Mouse (Mus musculus): Measurements from ENCODE around the gene Pknox2.
A peak's percentile ranks its signal among the peaks of the same experiment; 100 is the strongest.

Pknox2 gene

GRCm38 (mm10) chr9:37051669-37052068 lies 95.5 kb downstream of the Pknox2 start:
- DNase-seq (ENCODE audit: low read depth, low spot score), result no peak

GRCm38 (mm10) chr9:37047490-37047889 lies 99.7 kb downstream of the Pknox2 start:
- DNase-seq (ENCODE audit: low read depth, low spot score), result no peak

- DNase-seq (ENCODE audit: low read depth, low spot score), result no peak
Observed at GRCm38 (mm10) chr9:37045875-37046274, 101.3 kb downstream of the Pknox2 start.

- DNase-seq (ENCODE audit: low read depth, low spot score), result no peak
Observed at GRCm38 (mm10) chr9:37044165-37044564, 103.0 kb downstream of the Pknox2 start.

GRCm38 (mm10) chr9:37038859-37039258 lies 108.3 kb downstream of the Pknox2 start:
- DNase-seq (ENCODE audit: low read depth, low spot score), result no peak

GRCm38 (mm10) chr9:37038445-37038844 lies 108.8 kb downstream of the Pknox2 start:
- no peak for DNase-seq (ENCODE audit: low read depth, low spot score)

GRCm38 (mm10) chr9:37037405-37037804 lies 109.8 kb downstream of the Pknox2 start:
- no peak for DNase-seq (ENCODE audit: low read depth, low spot score)

GRCm38 (mm10) chr9:37035248-37035647 lies 112.0 kb downstream of the Pknox2 start:
- no peak for DNase-seq (ENCODE audit: low read depth, low spot score)

- no peak for DNase-seq (ENCODE audit: low read depth, low spot score)
Observed at GRCm38 (mm10) chr9:37034316-37034715, 112.9 kb downstream of the Pknox2 start.

GRCm38 (mm10) chr9:37030347-37031213 lies 116.6 kb downstream of the Pknox2 start:
- DNase-seq (ENCODE audit: low read depth, low spot score), result no peak

- DNase-seq (ENCODE audit: low read depth, low spot score), result no peak
Observed at GRCm38 (mm10) chr9:37029811-37030346, 117.3 kb downstream of the Pknox2 start.

GRCm38 (mm10) chr9:37027825-37028575 lies 119.2 kb downstream of the Pknox2 start:
- DNase-seq (ENCODE audit: low read depth, low spot score), result no peak

GRCm38 (mm10) chr9:37025913-37026312 lies 121.3 kb downstream of the Pknox2 start:
- no peak for DNase-seq (ENCODE audit: low read depth, low spot score)

- peak; percentile 81 for DNase-seq (ENCODE audit: low read depth, low spot score)
Observed at GRCm38 (mm10) chr9:37021586-37022230, 125.5 kb downstream of the Pknox2 start.

- DNase-seq (ENCODE audit: low read depth, low spot score), result no peak
Observed at GRCm38 (mm10) chr9:37018154-37018553, 129.1 kb downstream of the Pknox2 start.

- DNase-seq (ENCODE audit: low read depth, low spot score), result no peak
Observed at GRCm38 (mm10) chr9:37017169-37017568, 130.0 kb downstream of the Pknox2 start.

GRCm38 (mm10) chr9:37016165-37016564 lies 131.0 kb downstream of the Pknox2 start:
- no peak for DNase-seq (ENCODE audit: low read depth, low spot score)

GRCm38 (mm10) chr9:37013565-37013964 lies 133.6 kb downstream of the Pknox2 start:
- no peak for DNase-seq (ENCODE audit: low read depth, low spot score)

GRCm38 (mm10) chr9:37008090-37008489 lies 139.1 kb downstream of the Pknox2 start:
- no peak for DNase-seq (ENCODE audit: low read depth, low spot score)

- DNase-seq (ENCODE audit: low read depth, low spot score), result peak; percentile 63
Observed at GRCm38 (mm10) chr9:37004676-37005075, 142.5 kb downstream of the Pknox2 start.

GRCm38 (mm10) chr9:37001935-37002535 lies 145.2 kb downstream of the Pknox2 start:
- DNase-seq (ENCODE audit: low read depth, low spot score), result no peak

Data from R1 (cell line).